Mouse (Mus musculus) heart, postnatal 14 days (tissue): Measurements from ENCODE around the gene Lrrc36. TPM values are rescaled to one million over a fixed set of nuclear protein-coding genes. Genes with fewer than 3 reads are reported as not detected.
A peak's percentile ranks its signal among the peaks of the same experiment; 100 is the strongest.

Source experiments
- DNase-seq, 2 experiments: peaks; one replicate each; pipeline ENCODE4 v3.0.0; 2021 to 2022
- intact Hi-C: fragments of 180-260 bp; cut with DNase I; formaldehyde crosslinking; loops from one replicate; pipeline ENCODE4 v1.15.1; 2025
- total RNA-seq, 2 experiments: library from RNA; stranded (reverse); gene quantifications; 2 replicates each; pipeline ENCODE4 v1.2.3; 2021

Gene Lrrc36
- total RNA-seq, 2 experiments from 2014 or later = 0.68 to 0.86 TPM

GRCm38 (mm10) chr8:105461085-105461803 lies 47.9 kb downstream of the Lrrc36 start:
- no peak for DNase-seq
- intact Hi-C loops = no loop called here

- intact Hi-C loops = no loop called here
- DNase-seq = peak in 1 of 2 experiments; percentile 33
Measured at GRCm38 (mm10) chr8:105464595-105464994, 51.2 kb downstream of the Lrrc36 start.

- intact Hi-C loops = no loop called here
- DNase-seq = no peak
Measured at GRCm38 (mm10) chr8:105466246-105466645, 52.9 kb downstream of the Lrrc36 start.

- DNase-seq = peak in 1 of 2 experiments; percentile 61
Measured at GRCm38 (mm10) chr8:105466700-105467291, 53.4 kb downstream of the Lrrc36 start.

GRCm38 (mm10) chr8:105467396-105467985 lies 54.1 kb downstream of the Lrrc36 start:
- no peak for DNase-seq
- intact Hi-C loops = no loop called here

More at GRCm38 (mm10) chr8:105466700-105467291, 53.4 kb downstream of the Lrrc36 start:
- intact Hi-C loops = no loop called here

GRCm38 (mm10) chr8:105468002-105468720 lies 54.8 kb downstream of the Lrrc36 start:
- intact Hi-C loops = no loop called here

GRCm38 (mm10) chr8:105469041-105469695 lies 55.8 kb downstream of the Lrrc36 start:
- DNase-seq = peak; percentile 38 to 46
- intact Hi-C loops = no loop called here

More at GRCm38 (mm10) chr8:105468002-105468720, 54.8 kb downstream of the Lrrc36 start:
- DNase-seq = no peak

- intact Hi-C loops = no loop called here
- no peak for DNase-seq
Measured at GRCm38 (mm10) chr8:105469816-105470215, 56.4 kb downstream of the Lrrc36 start.

GRCm38 (mm10) chr8:105470262-105470661 lies 56.9 kb downstream of the Lrrc36 start:
- DNase-seq = no peak
- intact Hi-C loops = no loop called here

GRCm38 (mm10) chr8:105470681-105471313 lies 57.4 kb downstream of the Lrrc36 start:
- no peak for DNase-seq
- intact Hi-C loops = no loop called here

GRCm38 (mm10) chr8:105471314-105472015 lies 58.1 kb downstream of the Lrrc36 start, which contains the start of gene Tppp3:
Gene Tppp3, minus strand, starts transcription at chr8:105471526.
- DNase-seq = peak; percentile 96 to 97
- intact Hi-C loops = no loop called here

GRCm38 (mm10) chr8:105472414-105472932 lies 59.1 kb downstream of the Lrrc36 start:
- intact Hi-C loops = no loop called here

GRCm38 (mm10) chr8:105472983-105473382 lies 59.6 kb downstream of the Lrrc36 start:
- intact Hi-C loops = no loop called here
- no peak for DNase-seq

More at GRCm38 (mm10) chr8:105472414-105472932, 59.1 kb downstream of the Lrrc36 start:
- no peak for DNase-seq

- intact Hi-C loops = no loop called here
Measured at GRCm38 (mm10) chr8:105473816-105474606, 60.6 kb downstream of the Lrrc36 start.

GRCm38 (mm10) chr8:105474680-105475079 lies 61.3 kb downstream of the Lrrc36 start:
- no peak for DNase-seq
- intact Hi-C loops = loop anchor here (5.0 kb wide), 3 partner anchors 32 to 112 kb away; partner anchors contain the start of genes Kctd19 and Lrrc36

More at GRCm38 (mm10) chr8:105473816-105474606, 60.6 kb downstream of the Lrrc36 start:
- DNase-seq = peak; percentile 61 to 69

GRCm38 (mm10) chr8:105475254-105475653 lies 61.9 kb downstream of the Lrrc36 start:
- intact Hi-C loops = loop anchor here (5.0 kb wide), 3 partner anchors 33 to 113 kb away; partner anchors contain the start of genes Kctd19 and Lrrc36
- DNase-seq = peak; percentile 75 to 79

GRCm38 (mm10) chr8:105475742-105476141 lies 62.4 kb downstream of the Lrrc36 start:
- intact Hi-C loops = loop anchor here (5.0 kb wide), 3 partner anchors 33 to 113 kb away; partner anchors contain the start of genes Kctd19 and Lrrc36
- DNase-seq = no peak

GRCm38 (mm10) chr8:105476161-105476560 lies 62.8 kb downstream of the Lrrc36 start:
- intact Hi-C loops = loop anchor here (5.0 kb wide), 3 partner anchors 34 to 114 kb away; partner anchors contain the start of genes Kctd19 and Lrrc36
- no peak for DNase-seq
